Mouse (Mus musculus): ENCODE results near the gene Gcc1. TPM values are rescaled to one million over a fixed set of nuclear protein-coding genes. Genes with fewer than 3 reads are reported as not detected.
A peak's percentile ranks its signal among the peaks of the same experiment; 100 is the strongest.

Gene Gcc1
- total and polyA plus RNA-seq, 2 experiments, result 3.9 to 9.9 TPM

- peak; percentile 28 for DNase-seq (ENCODE audit: extremely low read depth, low read depth, low spot score)
- TF ChIP-seq CTCF (IDR thresholded peaks at IDR 0.05; ENCODE audit: low read depth, low read length) (no peak), POLR2A (IDR thresholded peaks at IDR 0.05; ENCODE audit: extremely low read depth, insufficient read depth, low read length) (no peak)
- Histone ChIP-seq H3K4me1 (ENCODE audit: control insufficient read depth, insufficient read depth, low read length) (peaks cover 37% of the 10 kb centered on the region), H3K9ac (ENCODE audit: low read depth, low read length) (peak overlapping the region; percentile 81), H3K27ac (replicated peaks; ENCODE audit: insufficient read depth, low read depth, low read length) (peak overlapping the region; percentile 72), H3K79me2 (ENCODE audit: control insufficient read depth, insufficient read depth, low read length) (peaks cover 20% of the 10 kb centered on the region; the same call in 1 of the 2 replicates), H3K36me3 (ENCODE audit: control insufficient read depth, insufficient read depth, low read length) (peaks cover 9% of the 10 kb centered on the region), H3K4me3 (ENCODE audit: insufficient read depth, low read depth, low read length) (peak overlapping the region; percentile 66), H3K27me3 (ENCODE audit: control insufficient read depth, insufficient read depth, low read length) (no peaks in the 10 kb centered on the region)
- 4% methylated on average over 13 of the region's 13 CpGs for WGBS
Observed at GRCm38 (mm10) chr6:28420865-28421264, 7.3 kb downstream of the Gcc1 start.

GRCm38 (mm10) chr6:28420361-28420760, 7.8 kb downstream of the Gcc1 start:
- Histone ChIP-seq H3K4me1 (ENCODE audit: control insufficient read depth, insufficient read depth, low read length) (peaks cover 39% of the 10 kb centered on the region), H3K27me3 (ENCODE audit: control insufficient read depth, insufficient read depth, low read length) (no peaks in the 10 kb centered on the region), H3K9ac (ENCODE audit: low read depth, low read length) (no peak overlapping the region), H3K4me3 (ENCODE audit: insufficient read depth, low read depth, low read length) (peak overlapping the region; percentile 66), H3K36me3 (ENCODE audit: control insufficient read depth, insufficient read depth, low read length) (peaks cover 9% of the 10 kb centered on the region), H3K79me2 (ENCODE audit: control insufficient read depth, insufficient read depth, low read length) (peaks cover 20% of the 10 kb centered on the region; the same call in 1 of the 2 replicates), H3K27ac (replicated peaks; ENCODE audit: insufficient read depth, low read depth, low read length) (peak overlapping the region; percentile 72; the same call in 1 of the 2 replicates)
- peak; percentile 31 for DNase-seq (ENCODE audit: extremely low read depth, low read depth, low spot score)
- no peak for TF ChIP-seq CTCF (IDR thresholded peaks at IDR 0.05; ENCODE audit: low read depth, low read length)
- no peak for TF ChIP-seq POLR2A (IDR thresholded peaks at IDR 0.05; ENCODE audit: extremely low read depth, insufficient read depth, low read length)
- 33% methylated on average over 17 of the region's 17 CpGs for WGBS

- Histone ChIP-seq H3K4me3 (ENCODE audit: insufficient read depth, low read depth, low read length) (peak overlapping the region; percentile 13; the same call in 1 of the 2 replicates), H3K4me1 (ENCODE audit: control insufficient read depth, insufficient read depth, low read length) (peaks cover 36% of the 10 kb centered on the region), H3K79me2 (ENCODE audit: control insufficient read depth, insufficient read depth, low read length) (peaks cover 20% of the 10 kb centered on the region; the same call in 1 of the 2 replicates), H3K36me3 (ENCODE audit: control insufficient read depth, insufficient read depth, low read length) (peaks cover 9% of the 10 kb centered on the region), H3K9ac (ENCODE audit: low read depth, low read length) (no peak overlapping the region), H3K27me3 (ENCODE audit: control insufficient read depth, insufficient read depth, low read length) (no peaks in the 10 kb centered on the region), H3K27ac (replicated peaks; ENCODE audit: insufficient read depth, low read depth, low read length) (no peak overlapping the region)
- DNase-seq (ENCODE audit: extremely low read depth, low read depth, low spot score), result peak; percentile 77
- TF ChIP-seq CTCF (IDR thresholded peaks at IDR 0.05; ENCODE audit: low read depth, low read length) (no peak), POLR2A (IDR thresholded peaks at IDR 0.05; ENCODE audit: extremely low read depth, insufficient read depth, low read length) (no peak)
- 2% methylated on average over 2 of the region's 2 CpGs for WGBS
Observed at GRCm38 (mm10) chr6:28419673-28420072, 8.5 kb downstream of the Gcc1 start.

- peak; percentile 85 for DNase-seq (ENCODE audit: extremely low read depth, low read depth, low spot score)
- 0 out of 2 replicates have a peak overlapping the region, but pooled peaks have one; percentile 13 for H3K27ac ChIP-seq (replicated peaks; ENCODE audit: insufficient read depth, low read depth, low read length)
Observed at GRCm38 (mm10) chr6:28418449-28418848, 9.7 kb downstream of the Gcc1 start.

GRCm38 (mm10) chr6:28416981-28417380, 11.2 kb downstream of the Gcc1 start:
- WGBS, result 55% methylated on average over 4 of the region's 4 CpGs
- H3K27ac ChIP-seq (replicated peaks; ENCODE audit: insufficient read depth, low read depth, low read length), result 0 out of 2 replicates have a peak overlapping the region, but pooled peaks have one; percentile 2
- no peak for TF ChIP-seq POLR2A (IDR thresholded peaks at IDR 0.05; ENCODE audit: extremely low read depth, insufficient read depth, low read length)
- TF ChIP-seq CTCF (IDR thresholded peaks at IDR 0.05; ENCODE audit: low read depth, low read length), result no peak

More at GRCm38 (mm10) chr6:28418449-28418848, 9.7 kb downstream of the Gcc1 start:
- peaks cover 13% of the 10 kb centered on the region; the same call in 1 of the 2 replicates for H3K79me2 ChIP-seq (ENCODE audit: control insufficient read depth, insufficient read depth, low read length)
- H3K9ac ChIP-seq (ENCODE audit: low read depth, low read length), result 0 out of 2 replicates have a peak overlapping the region, but pooled peaks have one; percentile 5
- H3K36me3 ChIP-seq (ENCODE audit: control insufficient read depth, insufficient read depth, low read length), result peaks cover 10% of the 10 kb centered on the region
- H3K4me3 ChIP-seq (ENCODE audit: insufficient read depth, low read depth, low read length), result peak overlapping the region; percentile 9; the same call in 1 of the 2 replicates
- H3K4me1 ChIP-seq (ENCODE audit: control insufficient read depth, insufficient read depth, low read length), result peaks cover 34% of the 10 kb centered on the region
- TF ChIP-seq CTCF (IDR thresholded peaks at IDR 0.05; ENCODE audit: low read depth, low read length) (peak; percentile 40), POLR2A (IDR thresholded peaks at IDR 0.05; ENCODE audit: extremely low read depth, insufficient read depth, low read length) (no peak)
- WGBS, result 18% methylated on average over 14 of the region's 14 CpGs
- no peaks in the 10 kb centered on the region for H3K27me3 ChIP-seq (ENCODE audit: control insufficient read depth, insufficient read depth, low read length)

GRCm38 (mm10) chr6:28411236-28411635, 17.0 kb downstream of the Gcc1 start:
- 70% methylated on average over 2 of the region's 2 CpGs for WGBS
- Histone ChIP-seq H3K27ac (replicated peaks; ENCODE audit: insufficient read depth, low read depth, low read length) (no peak overlapping the region), H3K9ac (ENCODE audit: low read depth, low read length) (no peak overlapping the region), H3K4me1 (ENCODE audit: control insufficient read depth, insufficient read depth, low read length) (peaks cover 2% of the 10 kb centered on the region), H3K79me2 (ENCODE audit: control insufficient read depth, insufficient read depth, low read length) (no peaks in the 10 kb centered on the region; the same call in 1 of the 2 replicates), H3K36me3 (ENCODE audit: control insufficient read depth, insufficient read depth, low read length) (peaks cover 3% of the 10 kb centered on the region), H3K27me3 (ENCODE audit: control insufficient read depth, insufficient read depth, low read length) (no peaks in the 10 kb centered on the region), H3K4me3 (ENCODE audit: insufficient read depth, low read depth, low read length) (no peak overlapping the region)
- TF ChIP-seq POLR2A (IDR thresholded peaks at IDR 0.05; ENCODE audit: extremely low read depth, insufficient read depth, low read length) (no peak), CTCF (IDR thresholded peaks at IDR 0.05; ENCODE audit: low read depth, low read length) (no peak)
- no peak for DNase-seq (ENCODE audit: extremely low read depth, low read depth, low spot score)

More at GRCm38 (mm10) chr6:28416981-28417380, 11.2 kb downstream of the Gcc1 start:
- Histone ChIP-seq H3K4me1 (ENCODE audit: control insufficient read depth, insufficient read depth, low read length) (peaks cover 34% of the 10 kb centered on the region), H3K9ac (ENCODE audit: low read depth, low read length) (no peak overlapping the region), H3K79me2 (ENCODE audit: control insufficient read depth, insufficient read depth, low read length) (peaks cover 13% of the 10 kb centered on the region; the same call in 1 of the 2 replicates), H3K4me3 (ENCODE audit: insufficient read depth, low read depth, low read length) (no peak overlapping the region), H3K27me3 (ENCODE audit: control insufficient read depth, insufficient read depth, low read length) (no peaks in the 10 kb centered on the region), H3K36me3 (ENCODE audit: control insufficient read depth, insufficient read depth, low read length) (peaks cover 12% of the 10 kb centered on the region)
- peak; percentile 60 for DNase-seq (ENCODE audit: extremely low read depth, low read depth, low spot score)
